Comparison of ENCODE assay signal across 9 mouse cellular contexts in genomic region chr12:34451198-34451597, GRCm38 (mm10).
DNase-seq lines count a peak whose midpoint lies in the region; ATAC-seq and TF ChIP-seq lines count a peak whose summit lies in the region.
"Had no signal": no experiment of that assay in that cellular context is flagged by ENCODE, and none has a peak within 500 bp of the region (broad histone marks: within the 10 kb centered on the region; RNA-seq: fewer than 3 reads in every experiment).

No protein-coding gene starts in this region.

- no peak for TF ChIP-seq POLR2A in spleen, adult 2 months (IDR thresholded peaks at IDR 0.05; ENCODE audit: low read depth, low read length)
- no peak for TF ChIP-seq POLR2A in brain, embryonic 14.5 days (IDR thresholded peaks at IDR 0.05; ENCODE audit: borderline replicate concordance, extremely low read depth, insufficient read depth, insufficient read length, poor library complexity, severe bottlenecking)

- H3K9me3 ChIP-seq in hindbrain, postnatal 0 days (ENCODE audit: low read length) = no peaks in the 10 kb centered on the region
- H3K9me3 ChIP-seq in hindbrain, embryonic 13.5 days = no peaks in the 10 kb centered on the region

- no peaks in the 10 kb centered on the region for H3K36me3 ChIP-seq in hindbrain, postnatal 0 days (ENCODE audit: insufficient read depth, low read length)
- no peaks in the 10 kb centered on the region for H3K36me3 ChIP-seq in hindbrain, embryonic 13.5 days
- no peaks in the 10 kb centered on the region for H3K36me3 ChIP-seq in spleen, adult 2 months (ENCODE audit: control insufficient read depth, insufficient read depth, low read length)

- ATAC-seq in hindbrain, postnatal 0 days = no peak
- no peak for ATAC-seq in hindbrain, embryonic 13.5 days (ENCODE audit: low FRiP score)

- WGBS in hindbrain, postnatal 0 days = 54% methylated on average over 2 of the region's 2 CpGs
- WGBS in hindbrain, embryonic 13.5 days = 55% methylated on average over 2 of the region's 2 CpGs
- 51% methylated on average over 2 of the region's 2 CpGs for WGBS in spleen, adult 2 months

- no peaks in the 10 kb centered on the region for H3K27me3 ChIP-seq in hindbrain, postnatal 0 days (ENCODE audit: insufficient read depth, low read length)
- H3K27me3 ChIP-seq in hindbrain, embryonic 13.5 days = no peaks in the 10 kb centered on the region
- H3K27me3 ChIP-seq in spleen, adult 2 months (ENCODE audit: control insufficient read depth, insufficient read depth, low read length) = no peaks in the 10 kb centered on the region

- peak; percentile 72 for TF ChIP-seq CTCF in hindbrain, postnatal 0 days (IDR thresholded peaks at IDR 0.05; ENCODE audit: low read depth)
- peak; percentile 29; the same call in 1 of the 2 replicates for TF ChIP-seq CTCF in spleen, adult 2 months (IDR thresholded peaks at IDR 0.05; ENCODE audit: extremely low read depth, insufficient read depth, insufficient read length, insufficient replicate concordance)
- peak; percentile 54; the same call in 1 of the 2 replicates for TF ChIP-seq CTCF in brain, embryonic 14.5 days (IDR thresholded peaks at IDR 0.05; ENCODE audit: borderline replicate concordance, extremely low read depth, insufficient read depth, insufficient read length)

- DNase-seq in hindbrain, postnatal 0 days (ENCODE audit: low spot score) = peak; percentile 68
- peak in 1 of 2 experiments; percentile 31 for DNase-seq in spleen, adult 2 months (ENCODE audit: low read depth in 1 of 2, low spot score in 2 of 2)
- no peak for DNase-seq in spleen, adult 12 weeks (ENCODE audit: low spot score)
- DNase-seq in brain, embryonic 14.5 days (ENCODE audit: low read depth) = peak; percentile 70
- DNase-seq in skeletal muscle tissue, adult 2 months (ENCODE audit: low read depth, low spot score) = peak; percentile 34
- no peak for DNase-seq in frontal cortex, postnatal 25 days (ENCODE audit: low spot score in 2 of 2)
- no peak for DNase-seq in embryo, embryonic 9.5 days (ENCODE audit: extremely low spot score)
- DNase-seq: right cerebral cortex, postnatal 25 days had no signal

- H3K27ac ChIP-seq in hindbrain, postnatal 0 days = no peak overlapping the region
- no peak overlapping the region for H3K27ac ChIP-seq in hindbrain, embryonic 13.5 days
- H3K27ac ChIP-seq in spleen, adult 2 months (ENCODE audit: insufficient read depth, low read length) = no peak overlapping the region

- no peak overlapping the region for H3K4me3 ChIP-seq in hindbrain, postnatal 0 days (ENCODE audit: low read length)
- no peak overlapping the region for H3K4me3 ChIP-seq in hindbrain, embryonic 13.5 days
- H3K4me3 ChIP-seq in spleen, adult 2 months (ENCODE audit: extremely low read depth, insufficient read depth, insufficient read length) = no peak overlapping the region

- H3K9ac ChIP-seq in hindbrain, postnatal 0 days (replicated peaks; ENCODE audit: low read length) = no peak overlapping the region
- no peak overlapping the region for H3K9ac ChIP-seq in hindbrain, embryonic 13.5 days

- no peak overlapping the region for H3K4me2 ChIP-seq in hindbrain, postnatal 0 days (ENCODE audit: low read depth, low read length)
- no peak overlapping the region for H3K4me2 ChIP-seq in hindbrain, embryonic 13.5 days

- H3K4me1 ChIP-seq in hindbrain, postnatal 0 days (ENCODE audit: insufficient read depth, low read length) = no peaks in the 10 kb centered on the region
- no peaks in the 10 kb centered on the region for H3K4me1 ChIP-seq in hindbrain, embryonic 13.5 days (replicated peaks)
- H3K4me1 ChIP-seq in spleen, adult 2 months (ENCODE audit: control insufficient read depth, insufficient read depth, insufficient read length) = no peaks in the 10 kb centered on the region

Comparison
In these comparisons a context has a peak if more than half of its experiments do, and no peak if none do; other contexts are left out.
1. DNase-seq: peak in hindbrain, postnatal 0 days (single experiment), brain, embryonic 14.5 days (single experiment) and skeletal muscle tissue, adult 2 months (single experiment); none in spleen, adult 12 weeks (single experiment), frontal cortex, postnatal 25 days (0 of 2) and embryo, embryonic 9.5 days (single experiment).
2. Peak in every context shown above with its lines, with median percentiles within 50 percentile points of each other: CTCF ChIP-seq.